Mouse (Mus musculus) kidney, adult 2 months (tissue): ENCODE measurements around the gene Ankrd11. TPM values are rescaled to one million over a fixed set of nuclear protein-coding genes. Genes with fewer than 3 reads are reported as not detected.

Source experiments
- DNase-seq: peaks from one replicate; pipeline ENCODE4 v3.0.0; 2021
- H3K27ac ChIP-seq: fragments of 200-500 bp; 2 replicates; pipeline ENCODE4 v1.5.1; 2012; ENCODE audit warnings: low read depth, low read length, control low read depth, inconsistent platforms; ENCODE audit not compliant: insufficient read depth
- H3K27me3 ChIP-seq: fragments of 200-500 bp; replicated peaks from 2 replicates; pipeline ENCODE4 v1.6.1; 2012; ENCODE audit warnings: mild to moderate bottlenecking, moderate library complexity, low read length, inconsistent platforms; ENCODE audit not compliant: control insufficient read depth, insufficient read depth
- H3K36me3 ChIP-seq: fragments of 200-500 bp; 2 replicates; pipeline ENCODE4 v1.6.1; 2012; ENCODE audit warnings: mild to moderate bottlenecking, moderate library complexity, low read length, inconsistent platforms; ENCODE audit not compliant: control insufficient read depth, insufficient read depth
- H3K4me1 ChIP-seq: fragments of 200-500 bp; 2 replicates; pipeline ENCODE4 v1.6.1; 2011; ENCODE audit warnings: low read length; ENCODE audit not compliant: control insufficient read depth, insufficient read depth
- H3K4me3 ChIP-seq: fragments of 200-500 bp; 2 replicates; pipeline ENCODE4 v1.5.1; 2011; ENCODE audit warnings: mild to moderate bottlenecking, low read depth, low read length, control low read depth; ENCODE audit not compliant: insufficient read depth
- CTCF ChIP-seq: fragments of 200-500 bp; conservative IDR thresholded peaks from 2 replicates; pipeline ENCODE4 v1.5.1; 2011; ENCODE audit warnings: low read depth, mild to moderate bottlenecking, control low read depth, low read length, moderate library complexity, mixed read lengths; ENCODE audit not compliant: insufficient read depth, insufficient read length
- POLR2A ChIP-seq: fragments of 200-500 bp; IDR thresholded peaks from one replicate; pipeline ENCODE4 v1.6.1; 2011; ENCODE audit warnings: low read depth, low read length, control low read depth
- WGBS: fragments of 180-500 bp; shearing (Covaris S2); methylation state at CpG from one replicate; pipeline ENCODE4 v1.1.7; 2018; 5-methylcytosine and 5-hydroxymethylcytosine counted together
- polyA plus RNA-seq: library from polyadenylated mRNA; depleted of rRNA; stranded (reverse); fragments of >200 nt; gene quantifications from 2 replicates; pipeline ENCODE4 v1.2.3, GENCODE M21; 2012

Gene Ankrd11
- polyA plus RNA-seq, 1 experiment = 32.7 TPM

DNA sequence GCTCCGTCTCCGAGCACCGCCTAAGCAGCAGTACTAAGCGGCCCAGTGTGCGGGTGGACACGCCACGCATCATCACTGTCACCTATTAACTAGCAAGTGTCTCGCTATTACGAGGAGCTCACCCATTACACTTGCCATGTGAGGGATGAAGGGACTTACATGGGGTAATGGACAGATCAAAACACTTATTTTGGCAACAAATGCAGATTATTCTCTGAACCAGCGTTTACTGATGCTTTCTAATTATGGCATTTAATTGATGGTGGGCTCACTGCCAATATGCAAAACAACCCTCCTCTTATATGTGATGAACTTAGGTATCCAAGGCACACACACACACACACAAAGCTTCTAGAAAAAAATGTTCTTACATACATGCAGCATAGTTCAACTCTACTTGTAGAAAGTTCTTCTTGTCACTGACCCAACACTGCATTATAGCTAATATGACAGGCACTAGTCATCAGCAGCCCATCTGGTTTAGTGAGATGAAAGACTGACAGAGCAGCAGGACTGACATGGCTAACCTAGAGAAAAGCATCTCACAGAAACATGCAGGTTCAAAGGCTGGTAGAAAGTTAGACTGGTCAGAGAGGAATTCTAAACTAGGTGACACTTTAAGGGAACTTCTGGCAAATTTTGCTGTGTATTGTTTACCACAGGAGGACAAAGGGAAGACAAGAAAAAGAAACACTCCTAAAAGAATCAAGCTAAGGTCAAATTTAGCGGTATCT is 2.5 kb downstream of the Ankrd11 start:
- Histone ChIP-seq H3K27ac (no peak overlapping the region), H3K36me3 (no peaks in the 10 kb centered on the region), H3K4me3 (no peak overlapping the region), H3K4me1 (peaks cover 24% of the 10 kb centered on the region), H3K27me3 (no peaks in the 10 kb centered on the region)
- no peak for TF ChIP-seq CTCF
- TF ChIP-seq POLR2A = no peak
- WGBS = 49% methylated on average over 11 of the region's 11 CpGs
- no peak for DNase-seq

- no peak overlapping the region for H3K27ac ChIP-seq
- TF ChIP-seq CTCF (no peak), POLR2A (no peak)
- H3K36me3 ChIP-seq = no peaks in the 10 kb centered on the region
- H3K4me1 ChIP-seq = peaks cover 29% of the 10 kb centered on the region
- no peak overlapping the region for H3K4me3 ChIP-seq
- DNase-seq = peak; percentile 48
- 7% methylated on average over 2 of the region's 2 CpGs for WGBS
- H3K27me3 ChIP-seq = no peaks in the 10 kb centered on the region
Measured at GRCm38 (mm10) chr8:123038351-123038750, 3.7 kb downstream of the Ankrd11 start.

- 72% methylated on average over 11 of the region's 11 CpGs for WGBS
- Histone ChIP-seq H3K27me3 (no peaks in the 10 kb centered on the region), H3K27ac (no peak overlapping the region), H3K4me3 (no peak overlapping the region), H3K36me3 (no peaks in the 10 kb centered on the region), H3K4me1 (peaks cover 30% of the 10 kb centered on the region)
- DNase-seq = no peak
- TF ChIP-seq POLR2A = no peak
- no peak for TF ChIP-seq CTCF
Measured at GRCm38 (mm10) chr8:123037487-123037886, 4.6 kb downstream of the Ankrd11 start.

GRCm38 (mm10) chr8:123036956-123037355 is 5.1 kb downstream of the Ankrd11 start:
- Histone ChIP-seq H3K4me3 (no peak overlapping the region), H3K4me1 (peaks cover 30% of the 10 kb centered on the region), H3K27ac (no peak overlapping the region), H3K36me3 (no peaks in the 10 kb centered on the region), H3K27me3 (no peaks in the 10 kb centered on the region)
- no peak for DNase-seq
- TF ChIP-seq POLR2A (no peak), CTCF (no peak)
- WGBS = 32% methylated on average over 3 of the region's 3 CpGs

DNA sequence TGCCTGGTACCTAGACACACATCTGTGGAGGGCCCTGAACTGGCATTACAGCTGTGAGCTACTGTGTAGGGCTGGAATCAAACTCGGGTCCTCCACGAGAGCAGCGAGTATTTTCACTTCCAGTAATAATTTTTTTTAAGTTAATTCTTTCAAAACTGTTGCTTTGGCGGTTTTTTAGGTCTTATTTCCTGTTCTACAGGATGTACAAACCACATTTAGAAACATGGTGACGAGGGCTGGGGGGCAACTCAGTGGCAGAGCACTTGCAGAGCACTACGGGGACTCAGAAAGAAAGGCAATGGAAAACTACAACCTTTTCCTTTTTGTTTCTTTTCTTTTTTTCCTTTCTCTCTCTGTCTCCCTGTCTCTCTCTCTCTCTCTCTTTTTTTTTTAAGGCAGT is 7.9 kb downstream of the Ankrd11 start:
- Histone ChIP-seq H3K36me3 (no peaks in the 10 kb centered on the region), H3K27me3 (no peaks in the 10 kb centered on the region), H3K4me3 (no peak overlapping the region), H3K27ac (no peak overlapping the region), H3K4me1 (peaks cover 18% of the 10 kb centered on the region)
- TF ChIP-seq CTCF = no peak
- TF ChIP-seq POLR2A = no peak
- 55% methylated on average over 6 of the region's 6 CpGs for WGBS
- no peak for DNase-seq

GRCm38 (mm10) chr8:123033431-123033830 is 8.6 kb downstream of the Ankrd11 start:
- no peak for DNase-seq
- Histone ChIP-seq H3K27me3 (no peaks in the 10 kb centered on the region), H3K27ac (0 out of 2 replicates have a peak overlapping the region, but pooled peaks have one; percentile 14), H3K36me3 (no peaks in the 10 kb centered on the region), H3K4me1 (peaks cover 17% of the 10 kb centered on the region; the same call in 1 of the 2 replicates), H3K4me3 (no peak overlapping the region)
- no peak for TF ChIP-seq CTCF
- no peak for TF ChIP-seq POLR2A

DNA sequence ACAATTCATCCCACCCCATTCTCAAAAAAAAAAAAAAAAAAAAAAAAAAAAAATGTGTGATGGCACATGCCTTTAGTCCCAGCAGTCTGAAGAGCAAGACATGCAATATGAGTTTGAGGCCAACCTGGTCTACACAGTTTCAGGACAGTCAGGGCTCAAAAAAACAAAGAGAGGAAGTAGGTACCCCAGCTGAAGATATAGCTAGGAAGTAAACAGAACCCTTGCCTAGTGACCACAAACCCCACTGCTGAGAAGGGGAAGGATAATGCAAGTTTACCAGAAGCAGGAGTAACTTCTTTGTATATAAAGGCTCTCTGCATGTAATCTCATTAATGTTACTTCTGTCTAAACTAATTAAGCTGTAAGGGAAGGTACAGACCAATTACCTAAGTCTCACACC is 9.3 kb downstream of the Ankrd11 start:
- TF ChIP-seq POLR2A (no peak), CTCF (no peak)
- H3K4me3 ChIP-seq = no peak overlapping the region
- H3K27ac ChIP-seq = no peak overlapping the region
- H3K4me1 ChIP-seq = peaks cover 14% of the 10 kb centered on the region; the same call in 1 of the 2 replicates
- H3K27me3 ChIP-seq = no peaks in the 10 kb centered on the region
- no peaks in the 10 kb centered on the region for H3K36me3 ChIP-seq
- DNase-seq = no peak
